Mouse (Mus musculus) forebrain, embryonic 14.5 days (tissue): Measurements from ENCODE around the gene Fbxo6. TPM values are rescaled to one million over a fixed set of nuclear protein-coding genes. Genes with fewer than 3 reads are reported as not detected.

Experiments used
- ATAC-seq: fragments of 200-750 bp; cut with Nextera tagmentation; 2 replicates; pipeline ENCODE4 v1.8.0; 2017; ENCODE audit warnings: mild to moderate bottlenecking, moderate library complexity
- DNase-seq: peaks from one replicate; pipeline ENCODE4 v3.0.0-alpha.2; 2015; ENCODE audit warnings: low spot score
- H3K27ac ChIP-seq: fragments of 300-500 bp; sonication (generic); 2 replicates; pipeline ENCODE4 v1.5.1; 2014; ENCODE audit warnings: low read depth, mild to moderate bottlenecking, control low read depth, low read length, moderate library complexity
- H3K27me3 ChIP-seq: fragments of 300-500 bp; sonication (generic); replicated peaks from 2 replicates; pipeline ENCODE4 v1.6.1; 2014; ENCODE audit warnings: low read length, control low read depth, mixed read lengths; ENCODE audit not compliant: control insufficient read depth, insufficient read depth
- H3K36me3 ChIP-seq: fragments of 300-500 bp; sonication (generic); 2 replicates; pipeline ENCODE4 v1.6.1; 2014; ENCODE audit warnings: low read length, control low read depth; ENCODE audit not compliant: control insufficient read depth, insufficient read depth
- H3K4me1 ChIP-seq: fragments of 300-500 bp; sonication (generic); 2 replicates; pipeline ENCODE4 v1.6.1; 2014; ENCODE audit warnings: antibody characterized with exemption, low read length, control low read depth; ENCODE audit not compliant: control insufficient read depth, insufficient read depth
- H3K4me2 ChIP-seq: fragments of 300-500 bp; sonication (generic); 2 replicates; pipeline ENCODE4 v1.6.1; 2014; ENCODE audit warnings: mild to moderate bottlenecking, control low read depth, low read length
- H3K4me3 ChIP-seq: fragments of 300-500 bp; sonication (generic); 2 replicates; pipeline ENCODE4 v1.5.1; 2014; ENCODE audit warnings: low read depth, low read length, control low read depth
- H3K9ac ChIP-seq: fragments of 300-500 bp; sonication (generic); 2 replicates; pipeline ENCODE4 v1.6.1; 2014; ENCODE audit warnings: mild to moderate bottlenecking, low read length, control low read depth, moderate library complexity
- H3K9me3 ChIP-seq: fragments of 300-500 bp; sonication (generic); replicated peaks from 2 replicates; pipeline ENCODE4 v1.6.1; 2016; ENCODE audit warnings: low read length, control low read depth, mixed read lengths; ENCODE audit not compliant: control insufficient read depth
- WGBS: fragments of 180-500 bp; shearing (Covaris S2); extraction: QIAGEN DNeasy Blood & Tissue Kit; methylation state at CpG from one replicate; pipeline ENCODE4 v1.1.7; 2014; 5-methylcytosine and 5-hydroxymethylcytosine counted together
- polyA plus RNA-seq: library from polyadenylated mRNA; unstranded; fragments of >200 nt; fragmentation: Nextera tagmentation; extraction: Ambion mirVana; gene quantifications from 2 replicates; pipeline ENCODE4 v1.2.1, GENCODE M21; 2014

Fbxo6 gene
- polyA plus RNA-seq, 1 experiment from 2014 or later: 20.6 TPM

DNA sequence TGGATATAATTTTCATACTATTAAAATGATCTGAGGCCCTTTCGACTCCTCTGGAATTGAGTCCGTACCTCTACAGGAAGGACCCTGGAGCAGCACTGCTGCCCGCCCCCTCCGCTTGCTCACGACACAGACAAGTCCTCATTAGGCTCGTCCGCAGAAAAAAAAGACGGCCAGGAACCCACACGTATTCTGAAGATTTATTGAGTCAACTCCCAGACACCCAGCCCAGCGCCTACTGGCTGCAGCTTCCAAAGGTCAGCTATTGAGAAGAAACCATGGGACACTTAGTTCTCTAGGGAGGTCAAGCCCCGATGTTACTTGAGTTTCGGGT is 12.2 kb downstream of the Fbxo6 start:
- 0% methylated on average over 12 of the region's 12 CpGs for WGBS
- ATAC-seq: peak; percentile 13; the same call in 1 of the 2 replicates
- Histone ChIP-seq H3K36me3 (peaks cover 17% of the 10 kb centered on the region), H3K27ac (peak overlapping the region; percentile 88), H3K4me1 (peaks cover 7% of the 10 kb centered on the region), H3K9me3 (no peaks in the 10 kb centered on the region), H3K27me3 (no peaks in the 10 kb centered on the region), H3K9ac (peak overlapping the region; percentile 73), H3K4me3 (peak overlapping the region; percentile 59), H3K4me2 (peak overlapping the region; percentile 93)
- DNase-seq: no peak

GRCm38 (mm10) chr4:148137503-148137902 is 14.4 kb downstream of the Fbxo6 start:
- H3K27me3 ChIP-seq: no peaks in the 10 kb centered on the region
- no peak overlapping the region for H3K27ac ChIP-seq
- no peak for ATAC-seq
- H3K4me1 ChIP-seq: peaks cover 7% of the 10 kb centered on the region
- WGBS: 53% methylated on average over 8 of the region's 8 CpGs
- H3K4me3 ChIP-seq: no peak overlapping the region
- H3K4me2 ChIP-seq: no peak overlapping the region
- H3K36me3 ChIP-seq: no peaks in the 10 kb centered on the region
- DNase-seq: no peak
- H3K9me3 ChIP-seq: no peaks in the 10 kb centered on the region
- no peak overlapping the region for H3K9ac ChIP-seq

DNA sequence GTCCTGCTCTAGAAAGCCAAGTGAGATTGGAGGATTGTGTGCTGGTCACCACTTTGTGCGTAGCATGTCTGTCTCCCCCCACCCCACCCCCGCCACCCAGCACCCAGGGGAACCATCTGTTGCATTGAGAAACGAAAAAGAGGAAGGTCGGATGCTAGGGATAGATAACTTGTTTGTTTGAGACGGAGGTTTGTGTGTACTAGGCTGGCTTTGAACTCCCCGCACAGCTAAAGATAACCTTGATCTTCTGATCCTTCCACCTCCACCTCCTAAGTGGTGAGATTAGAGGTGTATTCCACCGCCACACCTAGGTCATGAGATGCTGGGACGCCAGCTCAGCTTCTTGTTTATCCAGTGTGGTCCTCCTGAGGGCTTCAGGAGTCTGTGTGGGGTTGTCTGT is 17.0 kb downstream of the Fbxo6 start:
- no peaks in the 10 kb centered on the region for H3K9me3 ChIP-seq
- DNase-seq (no peak), ATAC-seq (no peak)
- WGBS: 81% methylated on average over 8 of the region's 8 CpGs
- no peaks in the 10 kb centered on the region for H3K36me3 ChIP-seq
- H3K4me3 ChIP-seq: no peak overlapping the region
- H3K27me3 ChIP-seq: no peaks in the 10 kb centered on the region
- no peak overlapping the region for H3K27ac ChIP-seq
- peaks cover 18% of the 10 kb centered on the region for H3K4me1 ChIP-seq
- H3K4me2 ChIP-seq: no peak overlapping the region
- H3K9ac ChIP-seq: no peak overlapping the region

GRCm38 (mm10) chr4:148131497-148132081 is 20.4 kb downstream of the Fbxo6 start:
- H3K27me3 ChIP-seq: no peaks in the 10 kb centered on the region
- 1% methylated on average over 21 of the region's 21 CpGs for WGBS
- DNase-seq: peak; percentile 68
- H3K4me1 ChIP-seq: peaks cover 27% of the 10 kb centered on the region
- H3K4me2 ChIP-seq: peak overlapping the region; percentile 86
- peak; percentile 56 for ATAC-seq
- H3K36me3 ChIP-seq: no peaks in the 10 kb centered on the region
- H3K27ac ChIP-seq: peak overlapping the region; percentile 98
- H3K9ac ChIP-seq: peak overlapping the region; percentile 99
- peak overlapping the region; percentile 74 for H3K4me3 ChIP-seq
- no peaks in the 10 kb centered on the region for H3K9me3 ChIP-seq

- peak within 1 kb of the TSS; percentile 98 for H3K27ac ChIP-seq
- WGBS: under 1% methylated on average over 51 of the region's 87 CpGs
- no peaks in the 10 kb centered on the region for H3K36me3 ChIP-seq
- no peaks in the 10 kb centered on the region for H3K9me3 ChIP-seq
- DNase-seq: peak; percentile 85
- H3K4me3 ChIP-seq: peak within 1 kb of the TSS; percentile 74
- peaks cover 31% of the 10 kb centered on the region for H3K4me1 ChIP-seq
- peak within 1 kb of the TSS; percentile 99 for H3K9ac ChIP-seq
- H3K27me3 ChIP-seq: no peaks in the 10 kb centered on the region
- ATAC-seq: peak; percentile 85
- H3K4me2 ChIP-seq: peak within 1 kb of the TSS; percentile 86
Observed at GRCm38 (mm10) chr4:148130561-148131413, 21.2 kb downstream of the Fbxo6 start, which contains the start of gene Draxin. TSS of gene Draxin (minus strand) at chr4:148130698.

- Histone ChIP-seq H3K4me1 (peaks cover 31% of the 10 kb centered on the region), H3K4me2 (peak within 1 kb of the TSS; percentile 86), H3K9me3 (no peaks in the 10 kb centered on the region), H3K27me3 (no peaks in the 10 kb centered on the region), H3K27ac (peak within 1 kb of the TSS; percentile 98), H3K4me3 (peak within 1 kb of the TSS; percentile 74), H3K36me3 (no peaks in the 10 kb centered on the region), H3K9ac (peak within 1 kb of the TSS; percentile 99)
- 0 out of 2 replicates have a peak, but pooled peaks have one; percentile 4 for ATAC-seq
- 1% methylated on average over 18 of the region's 18 CpGs for WGBS
- no peak for DNase-seq
Observed at GRCm38 (mm10) chr4:148130133-148130532, 21.8 kb downstream of the Fbxo6 start, which contains the start of gene Mad2l2. TSS of gene Mad2l2 (plus strand) at chr4:148130384.

DNA sequence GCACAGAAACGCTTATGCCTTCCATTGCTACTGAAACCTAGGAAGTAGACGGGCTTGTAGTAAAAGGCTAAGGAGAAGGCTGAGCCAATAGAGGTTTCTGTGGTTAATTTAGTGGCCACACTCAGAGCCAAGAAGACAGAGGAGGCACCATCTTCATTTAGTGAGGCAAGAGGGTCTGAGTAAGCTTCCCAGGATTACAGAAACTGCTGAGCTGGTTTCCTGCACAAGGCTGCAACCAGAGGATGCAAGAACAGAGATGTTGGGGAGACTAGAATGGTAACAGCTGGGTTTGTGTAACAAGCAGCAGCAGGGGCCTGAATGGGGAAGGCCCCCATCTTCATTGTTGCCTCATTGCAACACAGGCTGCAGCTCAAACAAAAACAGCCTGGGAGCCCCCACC is 23.3 kb downstream of the Fbxo6 start:
- ATAC-seq: no peak
- Histone ChIP-seq H3K36me3 (no peaks in the 10 kb centered on the region), H3K4me3 (peak overlapping the region; percentile 74), H3K4me1 (peaks cover 33% of the 10 kb centered on the region), H3K9me3 (no peaks in the 10 kb centered on the region), H3K27me3 (no peaks in the 10 kb centered on the region), H3K27ac (peak overlapping the region; percentile 98), H3K4me2 (peak overlapping the region; percentile 86), H3K9ac (peak overlapping the region; percentile 99)
- DNase-seq: no peak
- WGBS: 77% methylated on average over 2 of the region's 2 CpGs

- Histone ChIP-seq H3K27ac (0 out of 2 replicates have a peak overlapping the region, but pooled peaks have one; percentile 98), H3K4me3 (peak overlapping the region; percentile 74), H3K36me3 (no peaks in the 10 kb centered on the region), H3K9me3 (no peaks in the 10 kb centered on the region), H3K4me1 (peaks cover 33% of the 10 kb centered on the region), H3K4me2 (peak overlapping the region; percentile 86), H3K27me3 (no peaks in the 10 kb centered on the region), H3K9ac (peak overlapping the region; percentile 99)
- whole genome bisulfite sequencing: 38% methylated on average over 1 of the region's 1 CpGs
- DNase-seq (no peak), ATAC-seq (no peak)
Observed at GRCm38 (mm10) chr4:148128241-148128640, 23.7 kb downstream of the Fbxo6 start.

GRCm38 (mm10) chr4:148122694-148123066 is 29.3 kb downstream of the Fbxo6 start:
- WGBS: 52% methylated on average over 3 of the region's 3 CpGs
- Histone ChIP-seq H3K9ac (no peak overlapping the region), H3K27ac (peak overlapping the region; percentile 90), H3K27me3 (no peaks in the 10 kb centered on the region), H3K4me2 (peak overlapping the region; percentile 9; the same call in 1 of the 2 replicates), H3K4me3 (no peak overlapping the region), H3K9me3 (no peaks in the 10 kb centered on the region), H3K36me3 (no peaks in the 10 kb centered on the region), H3K4me1 (peaks cover 34% of the 10 kb centered on the region)
- ATAC-seq (no peak), DNase-seq (peak; percentile 56)
